ENCODE assay signal across 7 mouse cellular contexts in the genomic region with DNA sequence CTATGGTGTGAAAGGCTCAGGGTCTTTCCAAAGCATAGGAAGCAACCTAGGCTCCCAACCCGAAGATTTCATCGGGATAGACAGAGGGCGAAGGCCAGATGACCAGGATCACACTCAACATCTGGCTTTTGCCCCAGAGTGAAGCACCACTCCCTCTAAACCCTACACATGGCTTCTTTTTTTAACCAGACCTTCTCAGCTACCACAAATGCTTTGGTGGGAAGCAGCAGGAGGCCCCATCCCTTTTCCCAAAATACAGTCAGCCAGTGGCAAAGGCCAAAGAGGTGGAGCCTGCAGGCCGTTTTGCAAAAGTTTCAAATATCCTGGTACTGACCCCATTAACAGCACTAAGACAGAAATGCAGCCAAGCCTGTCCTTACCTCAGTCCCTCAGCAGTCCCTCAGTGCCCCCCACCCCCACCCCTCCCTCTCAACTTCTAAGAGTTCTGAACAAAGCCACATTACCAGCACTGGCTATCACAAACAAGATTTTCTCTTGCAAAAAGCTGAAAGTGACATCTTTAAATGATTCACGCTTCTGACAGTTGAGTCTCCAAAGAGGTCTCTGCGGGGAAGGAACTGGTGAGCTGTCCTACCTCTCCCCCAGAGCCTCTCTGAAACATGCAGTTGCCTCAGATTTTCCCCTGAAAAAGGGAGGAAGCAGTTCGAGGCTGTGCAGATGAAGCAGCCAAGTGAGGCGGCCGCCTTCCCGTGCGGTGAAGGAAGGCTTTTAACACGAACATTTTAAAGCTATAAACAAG. TPM values are rescaled to one million over a fixed set of nuclear protein-coding genes. Genes with fewer than 3 reads are reported as not detected.
DNase-seq lines count a peak whose midpoint lies in the region; ATAC-seq and TF ChIP-seq lines count a peak whose summit lies in the region.

No protein-coding gene starts in this region.

- H3K4me1 ChIP-seq in ES-E14 (ENCODE audit: control insufficient read depth in 2 of 2, insufficient read depth in 2 of 2, low read length in 2 of 2, poor library complexity in 1 of 2), result peaks cover 10 to 11% of the 10 kb centered on the region in 2 experiments
- H3K4me1 ChIP-seq in bone marrow macrophage, adult 2 months (ENCODE audit: control insufficient read depth, insufficient read depth, low read length), result peaks cover 6% of the 10 kb centered on the region; the same call in 1 of the 2 replicates
- peaks cover 5% of the 10 kb centered on the region for H3K4me1 ChIP-seq in heart, adult 2 months (ENCODE audit: control insufficient read depth, insufficient read depth, low read length)
- peaks cover 46% of the 10 kb centered on the region for H3K4me1 ChIP-seq in kidney, embryonic 14.5 days (ENCODE audit: control insufficient read depth, insufficient read depth, low read length)

- intact Hi-C loops in heart, adult 2 months (cut with DNase I), result loop anchor here (2.0 kb wide), 1 partner anchor 22 kb away; no protein-coding TSS in a partner anchor

- H3K27ac ChIP-seq in ES-E14 (ENCODE audit: insufficient read depth, low read depth, low read length, poor library complexity, severe bottlenecking), result no peak overlapping the region
- H3K27ac ChIP-seq in bone marrow macrophage, adult 2 months (ENCODE audit: insufficient read depth, low read depth, low read length), result no peak overlapping the region
- peak overlapping the region; percentile 89 for H3K27ac ChIP-seq in heart, adult 2 months
- H3K27ac ChIP-seq in kidney, embryonic 14.5 days (ENCODE audit: low read depth, low read length), result peak overlapping the region; percentile 92
- H3K27ac ChIP-seq in macrophage, result no peak overlapping the region

- peak overlapping the region; percentile 15 to 81; a peak in 2 of 4 replicates for H3K4me3 ChIP-seq in ES-E14 (ENCODE audit: insufficient read depth in 1 of 2, low read depth in 1 of 2, low read length in 2 of 2, poor library complexity in 1 of 2, severe bottlenecking in 1 of 2)
- H3K4me3 ChIP-seq in bone marrow macrophage, adult 2 months (ENCODE audit: insufficient read depth, low read length), result peak overlapping the region; percentile 14
- H3K4me3 ChIP-seq in heart, adult 2 months, result peak overlapping the region; percentile 100
- peak overlapping the region; percentile 95 for H3K4me3 ChIP-seq in kidney, embryonic 14.5 days (ENCODE audit: low read length)
- peak overlapping the region; percentile 83 for H3K4me3 ChIP-seq in macrophage (ENCODE audit: inconsistent target)

- TF ChIP-seq CTCF in bone marrow macrophage, adult 2 months (IDR thresholded peaks at IDR 0.05; ENCODE audit: low read depth, low read length), result no peak
- no peak for TF ChIP-seq CTCF in heart, adult 2 months (IDR thresholded peaks at IDR 0.05)

- no peak for TF ChIP-seq EP300 in heart, adult 2 months (IDR thresholded peaks at IDR 0.05; ENCODE audit: insufficient read depth, low read depth, low read length)

- DNase-seq in ES-E14 (ENCODE audit: low read depth, low spot score), result no peak
- peak; percentile 61 to 65 for DNase-seq in heart, adult 2 months
- no peak for DNase-seq in urinary bladder, postnatal 14 days (ENCODE audit: low spot score)
- DNase-seq in layer of hippocampus, postnatal 25 days (ENCODE audit: extremely low spot score in 1 of 2, low spot score in 1 of 2), result no peak

- in situ Hi-C loops in ES-E14 (cut with MboI; ENCODE audit: low sequenced_read_pairs in 2 of 2, unreplicated experiment in 2 of 2), result no loop called here

- peak overlapping the region; percentile 67 for H3K4me2 ChIP-seq in kidney, embryonic 14.5 days (replicated peaks; ENCODE audit: low read depth, low read length)

- peaks cover 2% of the 10 kb centered on the region; the same call in 1 of the 2 replicates for H3K79me2 ChIP-seq in heart, adult 2 months (replicated peaks; ENCODE audit: control insufficient read depth, insufficient read depth, low read length)
- no peaks in the 10 kb centered on the region for H3K79me2 ChIP-seq in macrophage (ENCODE audit: inconsistent target)

- no peaks in the 10 kb centered on the region for H3K36me3 ChIP-seq in ES-E14 (ENCODE audit: control insufficient read depth, insufficient read depth, low read length, poor library complexity, severe bottlenecking)
- peaks cover 2% of the 10 kb centered on the region; the same call in 1 of the 2 replicates for H3K36me3 ChIP-seq in heart, adult 2 months (ENCODE audit: control insufficient read depth, insufficient read depth, low read length)
- H3K36me3 ChIP-seq in kidney, embryonic 14.5 days (ENCODE audit: control insufficient read depth, insufficient read depth, low read length), result peaks cover 9% of the 10 kb centered on the region; the same call in 1 of the 2 replicates
- H3K36me3 ChIP-seq in macrophage (ENCODE audit: inconsistent target), result no peaks in the 10 kb centered on the region

- H3K9me3 ChIP-seq in ES-E14 (ENCODE audit: control insufficient read depth, insufficient read depth, low read depth, low read length), result no peaks in the 10 kb centered on the region
- peaks cover 4% of the 10 kb centered on the region; the same call in 1 of the 2 replicates for H3K9me3 ChIP-seq in kidney, embryonic 14.5 days (ENCODE audit: control insufficient read depth, low read length)

- H3K9ac ChIP-seq in ES-E14 (ENCODE audit: insufficient read depth, low read depth, low read length, poor library complexity, severe bottlenecking), result no peak overlapping the region
- H3K9ac ChIP-seq in heart, adult 2 months (ENCODE audit: low read depth, low read length), result peak overlapping the region; percentile 70
- peak overlapping the region; percentile 95 for H3K9ac ChIP-seq in kidney, embryonic 14.5 days (ENCODE audit: low read depth, low read length)

- H3K27me3 ChIP-seq in heart, adult 2 months (ENCODE audit: control insufficient read depth, insufficient read depth, low read length), result no peaks in the 10 kb centered on the region
- no peaks in the 10 kb centered on the region for H3K27me3 ChIP-seq in kidney, embryonic 14.5 days (ENCODE audit: control insufficient read depth, insufficient read depth, low read length)

- TF ChIP-seq POLR2A in bone marrow macrophage, adult 2 months (IDR thresholded peaks at IDR 0.05; ENCODE audit: borderline replicate concordance, low read depth, low read length), result no peak
- no peak for TF ChIP-seq POLR2A in heart, adult 2 months (IDR thresholded peaks at IDR 0.05; ENCODE audit: insufficient read depth, low read depth, low read length)

- 3% methylated on average over 12 of the region's 12 CpGs for WGBS in heart, adult 2 months
- WGBS in kidney, embryonic 14.5 days, result 2% methylated on average over 12 of the region's 12 CpGs
- WGBS in macrophage (ENCODE audit: missing documents), result 23% methylated on average over 12 of the region's 12 CpGs

- ATAC-seq in kidney, embryonic 14.5 days (ENCODE audit: low FRiP score, low TSS enrichment), result peak; percentile 25

TF ChIP-seq in ES-E14, 5 proteins besides CTCF, POLR2A, EP300 and RAD21:
- TF ChIP-seq CHD2 (IDR thresholded peaks at IDR 0.05; ENCODE audit: low read depth, low read length) (no peak), HCFC1 (IDR thresholded peaks at IDR 0.05; ENCODE audit: borderline replicate concordance, insufficient read depth, low read length) (no peak), MAFK (IDR thresholded peaks at IDR 0.05; ENCODE audit: insufficient read depth, low read depth, low read length) (no peak), ZC3H11A (IDR thresholded peaks at IDR 0.05; ENCODE audit: borderline replicate concordance, low read depth, low read length) (no peak)

RNA-seq across cellular contexts. Expression of a gene that starts 1.3 kb away (rescaled TPM):
- total RNA-seq in ES-E14 (2012; rRNA removed), result 5.2 and 5.8 TPM in 2 replicates
- polyA plus RNA-seq in bone marrow macrophage, adult 2 months (2012; ENCODE audit: insufficient read depth, insufficient read length, missing spikeins), result 6.9 and 7.7 TPM in 2 replicates
- 10 to 100 TPM; 20.5 to 26.5 TPM for total RNA-seq in heart, adult 2 months (2021)
- 16.7 and 19.2 TPM in 2 replicates for polyA plus RNA-seq in heart, adult 2 months (2012; rRNA removed)
- polyA plus RNA-seq in kidney, embryonic 14.5 days (2014; fragmentation: Nextera tagmentation; extraction: Ambion mirVana), result 21.3 and 34.2 TPM in 2 replicates
- 1 to 10 TPM in 23 of 26 experiments, under 1 TPM in 3; 0.51 to 8.5 (median 4.9) TPM for total RNA-seq in macrophage (2018; cell fraction: chromatin; rRNA removed)
- total RNA-seq in macrophage (2018; cell fraction: cytosol; rRNA removed), result 1 to 10 TPM; 2.9 to 9.7 (median 5.3) TPM
- total RNA-seq in macrophage (2018; cell fraction: nucleus; rRNA removed), result 10 to 100 TPM in 3 of 26 experiments, 1 to 10 TPM in 23; 2.7 to 12.1 (median 6.0) TPM
- 3.0 to 5.1 TPM (median 4.9 TPM) in 3 replicates for polyA plus RNA-seq in macrophage (2018)
- total RNA-seq in layer of hippocampus, postnatal 25 days (2021), result 10 to 100 TPM in 1 of 2 experiments, 1 to 10 TPM in 1; 8.8 to 10.3 TPM

Comparison
In these comparisons a context has a peak if more than half of its experiments do, and no peak if none do; other contexts are left out.
1. DNase-seq: peak in heart, adult 2 months (2 of 2); none in ES-E14 (single experiment), urinary bladder, postnatal 14 days (single experiment) and layer of hippocampus, postnatal 25 days (0 of 2).
2. H3K27ac ChIP-seq: peak in heart, adult 2 months (single experiment) and kidney, embryonic 14.5 days (single experiment); none in ES-E14 (single experiment), bone marrow macrophage, adult 2 months (single experiment) and macrophage (single experiment).
3. H3K4me3 ChIP-seq: peak in every context shown above with its lines; median percentile 100 in heart, adult 2 months; 95 in kidney, embryonic 14.5 days; 83 in macrophage; 48 in ES-E14; 14 in bone marrow macrophage, adult 2 months.